Mouse (Mus musculus) spleen, postnatal 4 days (tissue): ENCODE data around the gene Actr8.
A peak's percentile ranks its signal among the peaks of the same experiment; 100 is the strongest.

Experiments used
- DNase-seq, 2 experiments: peaks; one replicate each; pipeline ENCODE4 v3.0.0; 2022; ENCODE audit warnings: low spot score in 2 of 2

Gene Actr8

GRCm38 (mm10) chr14:29996000-29996751 is 18.0 kb downstream of the Actr8 start:
- no peak for DNase-seq

GRCm38 (mm10) chr14:29997345-29997744 is 19.2 kb downstream of the Actr8 start:
- no peak for DNase-seq

GRCm38 (mm10) chr14:29998747-29999474 is 20.8 kb downstream of the Actr8 start:
- DNase-seq: no peak

GRCm38 (mm10) chr14:29999475-29999811 is 21.3 kb downstream of the Actr8 start:
- no peak for DNase-seq

- DNase-seq: peak in 1 of 2 experiments; percentile 66
Measured at GRCm38 (mm10) chr14:30008733-30009575, 30.8 kb downstream of the Actr8 start, which contains the start of the genes Il17rb and Chdh. Gene Il17rb (minus strand): TSS chr14:30008896. Gene Chdh (plus strand): TSS chr14:30009023.

- DNase-seq: no peak
Measured at GRCm38 (mm10) chr14:30009864-30010560, 31.9 kb downstream of the Actr8 start.

GRCm38 (mm10) chr14:30011886-30012560 is 33.9 kb downstream of the Actr8 start:
- no peak for DNase-seq

GRCm38 (mm10) chr14:30014487-30014886 is 36.4 kb downstream of the Actr8 start:
- no peak for DNase-seq

- no peak for DNase-seq
Measured at GRCm38 (mm10) chr14:30015008-30015407, 36.9 kb downstream of the Actr8 start.

GRCm38 (mm10) chr14:30016666-30017065 is 38.5 kb downstream of the Actr8 start:
- DNase-seq: no peak

GRCm38 (mm10) chr14:30017794-30018462 is 39.8 kb downstream of the Actr8 start:
- no peak for DNase-seq

GRCm38 (mm10) chr14:30018463-30018801 is 40.3 kb downstream of the Actr8 start:
- no peak for DNase-seq

- no peak for DNase-seq
Measured at GRCm38 (mm10) chr14:30018846-30019245, 40.7 kb downstream of the Actr8 start.

GRCm38 (mm10) chr14:30019375-30019774 is 41.2 kb downstream of the Actr8 start:
- DNase-seq: no peak

- DNase-seq: no peak
Measured at GRCm38 (mm10) chr14:30019792-30020575, 41.8 kb downstream of the Actr8 start.

GRCm38 (mm10) chr14:30022471-30022870 is 44.3 kb downstream of the Actr8 start:
- no peak for DNase-seq

GRCm38 (mm10) chr14:30024387-30024786 is 46.2 kb downstream of the Actr8 start:
- DNase-seq: no peak

GRCm38 (mm10) chr14:30027378-30027777 is 49.2 kb downstream of the Actr8 start:
- DNase-seq: peak; percentile 58 to 83

GRCm38 (mm10) chr14:30033405-30033804 is 55.3 kb downstream of the Actr8 start:
- DNase-seq: no peak

GRCm38 (mm10) chr14:30038431-30038830 is 60.3 kb downstream of the Actr8 start:
- no peak for DNase-seq
